ENCODE assay signal across 8 mouse cellular contexts in the genomic region with DNA sequence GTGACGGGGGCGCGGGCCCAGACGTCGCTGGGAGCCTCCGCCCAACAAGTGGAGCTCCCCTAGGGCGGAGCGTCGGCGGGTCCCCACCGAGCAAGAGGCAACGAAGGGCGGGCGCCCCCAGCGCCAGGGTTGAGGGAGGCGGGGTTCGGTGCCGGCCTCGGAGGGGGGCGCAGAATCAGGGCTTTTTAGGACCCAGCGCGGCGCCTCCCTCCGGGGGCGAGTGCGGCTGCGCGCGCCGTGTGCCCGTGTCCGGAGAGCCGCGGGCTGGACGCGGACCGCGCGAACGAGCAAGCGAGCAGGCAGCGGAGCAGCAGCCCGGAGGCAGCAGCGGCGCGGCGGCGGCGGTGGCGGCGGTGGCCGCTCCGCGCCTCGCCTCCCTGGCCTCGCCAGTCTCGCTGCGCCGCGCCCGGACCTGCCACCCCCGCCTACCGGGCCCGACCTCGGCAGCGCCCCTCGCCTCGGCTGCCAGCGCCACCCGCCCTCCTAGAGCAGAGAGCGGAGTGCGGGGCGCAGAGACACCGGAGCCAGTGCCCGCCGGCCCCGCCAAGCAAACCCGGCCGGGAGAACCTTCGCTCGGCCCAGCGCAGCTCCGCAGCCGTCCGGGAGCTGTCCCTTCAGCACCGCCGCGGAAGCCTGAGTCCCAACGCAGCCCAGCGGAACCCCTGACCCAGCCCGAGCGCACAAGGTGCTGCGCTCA. TPM values are rescaled to one million over a fixed set of nuclear protein-coding genes. Genes with fewer than 3 reads are reported as not detected.
DNase-seq lines count a peak whose midpoint lies in the region; ATAC-seq lines count a peak whose summit lies in the region.

A gene (plus strand): TSS at position 267 of the 697 bp plus-strand sequence.

- H3K27ac ChIP-seq in hindbrain, embryonic 13.5 days = peak within 1 kb of the TSS; percentile 94

- H3K27me3 ChIP-seq in hindbrain, embryonic 13.5 days = peaks cover 63% of the 10 kb centered on the region

- no peaks in the 10 kb centered on the region for H3K36me3 ChIP-seq in hindbrain, embryonic 13.5 days

- H3K4me2 ChIP-seq in hindbrain, embryonic 13.5 days = peak within 1 kb of the TSS; percentile 77

- peak; percentile 57 for ATAC-seq in hindbrain, embryonic 13.5 days (ENCODE audit: low FRiP score)

- H3K9ac ChIP-seq in hindbrain, embryonic 13.5 days = peak within 1 kb of the TSS; percentile 97

- peak; percentile 85 for DNase-seq in MN1 (ENCODE audit: low spot score)
- peak; percentile 86 for DNase-seq in cerebellum, adult 8-10 months
- DNase-seq in frontal cortex, postnatal 10 days (ENCODE audit: low spot score in 2 of 2) = peak; percentile 57 to 74
- DNase-seq in layer of hippocampus, postnatal 25 days (ENCODE audit: extremely low spot score in 1 of 2, low spot score in 1 of 2) = peak; percentile 58 to 63
- DNase-seq in lung, postnatal 14 days = peak; percentile 82
- DNase-seq in retina, postnatal 1 day = peak; percentile 87
- peak; percentile 85 for DNase-seq in thymus, postnatal 4 days

- H3K4me1 ChIP-seq in hindbrain, embryonic 13.5 days (replicated peaks) = peaks cover 60% of the 10 kb centered on the region

- WGBS in hindbrain, embryonic 13.5 days = under 1% methylated on average over 69 of the region's 93 CpGs

- peak within 1 kb of the TSS; percentile 90 for H3K4me3 ChIP-seq in hindbrain, embryonic 13.5 days

- H3K9me3 ChIP-seq in hindbrain, embryonic 13.5 days = no peaks in the 10 kb centered on the region

RNA-seq across cellular contexts. Expression of the gene that starts here (rescaled TPM):
- 9.6 and 9.7 TPM in 2 replicates for polyA plus RNA-seq in hindbrain, embryonic 13.5 days (2015; fragmentation: Nextera tagmentation; extraction: Ambion mirVana)
- 100 to 1,000 TPM; 105 to 112 TPM for total RNA-seq in layer of hippocampus, postnatal 25 days (2021)

Comparison
In these comparisons a context has a peak if more than half of its experiments do, and no peak if none do; other contexts are left out.
1. Peak in every context shown above with its lines: DNase-seq, ATAC-seq, H3K4me3 ChIP-seq and H3K27ac ChIP-seq.